Mouse (Mus musculus) embryo, embryonic 11.5 days (tissue): ENCODE results near the gene Zfp319.
"Not testable (repeated sequence)": the region's sequence is repeated elsewhere in the genome, so short reads cannot be mapped to it uniquely, and the experiment has no call there.

Experiments
- DNase-seq: peaks from one replicate; pipeline ENCODE4 v3.0.0-alpha.2; 2012; ENCODE audit warnings: low read depth, low spot score

Zfp319 gene

GRCm38 (mm10) chr8:95331720-95332436 lies at the start of gene Zfp319, which contains the start of gene Usb1:
Zfp319 (minus strand) TSS chr8:95331950.
Usb1 (plus strand) TSS chr8:95332284.
- DNase-seq, result peak; percentile 90

DNA sequence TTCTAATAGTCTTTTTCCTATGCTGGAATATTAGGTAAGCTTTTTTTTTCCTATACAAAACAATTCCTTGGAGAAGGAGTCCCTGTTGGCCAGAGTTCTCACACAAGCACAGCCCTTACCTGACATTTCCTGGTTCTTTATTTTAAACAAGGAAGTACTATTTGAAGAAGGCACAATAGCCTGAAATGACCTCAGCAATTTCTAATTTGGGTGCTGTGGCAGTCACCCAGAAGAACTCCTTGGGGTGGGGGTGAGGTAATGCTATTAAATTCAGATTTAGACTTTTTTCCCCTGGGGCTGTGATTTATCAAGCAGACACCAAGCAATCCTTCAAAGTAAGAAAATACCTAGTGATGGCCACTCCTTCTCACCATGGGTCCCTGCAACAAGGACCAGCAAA lies 49.2 kb upstream of the Zfp319 start:
- no peak for DNase-seq

DNA sequence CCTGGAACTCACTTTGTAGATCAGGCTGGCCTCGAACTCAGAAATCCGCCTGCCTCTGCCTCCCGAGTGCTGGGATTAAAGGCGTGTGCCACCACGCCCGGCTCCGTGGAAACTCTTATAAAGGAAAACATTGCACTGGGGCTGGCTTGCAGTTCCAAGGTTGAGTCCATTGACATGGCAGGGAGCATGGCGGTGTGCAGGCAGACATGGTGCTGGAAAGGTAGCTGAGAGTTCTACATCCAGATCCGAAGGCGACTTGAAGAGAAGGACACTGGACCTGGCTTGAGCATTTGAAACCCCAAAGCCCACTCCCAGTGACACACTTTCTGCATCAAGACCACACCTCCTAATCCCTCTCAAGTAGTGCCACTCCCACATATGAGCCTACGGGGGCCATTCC lies 47.2 kb upstream of the Zfp319 start:
- not testable (repeated sequence) for DNase-seq

GRCm38 (mm10) chr8:95377863-95378291 lies 46.1 kb upstream of the Zfp319 start:
- DNase-seq, result no peak

DNA sequence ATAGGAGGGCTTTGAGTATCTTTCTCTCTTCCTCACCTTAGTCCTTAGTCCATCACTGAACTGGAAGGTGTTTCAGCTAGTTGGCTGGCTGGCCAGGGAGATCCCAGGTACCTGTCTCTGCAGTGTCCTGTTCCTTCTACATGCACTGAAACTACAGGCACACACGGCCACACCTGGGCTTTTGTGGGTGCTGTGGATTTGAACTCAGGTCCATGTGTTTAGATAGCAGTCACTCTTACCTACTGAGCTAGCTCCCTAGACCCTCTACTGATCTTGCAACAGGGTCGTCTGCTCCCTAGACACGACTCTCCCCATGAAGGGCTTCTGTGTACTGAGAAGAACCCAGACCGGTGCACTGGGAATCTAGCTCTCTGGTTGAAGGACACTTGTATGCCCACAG lies 45.4 kb upstream of the Zfp319 start:
- DNase-seq, result no peak

GRCm38 (mm10) chr8:95376309-95376999 lies 44.7 kb upstream of the Zfp319 start:
- DNase-seq, result no peak

DNA sequence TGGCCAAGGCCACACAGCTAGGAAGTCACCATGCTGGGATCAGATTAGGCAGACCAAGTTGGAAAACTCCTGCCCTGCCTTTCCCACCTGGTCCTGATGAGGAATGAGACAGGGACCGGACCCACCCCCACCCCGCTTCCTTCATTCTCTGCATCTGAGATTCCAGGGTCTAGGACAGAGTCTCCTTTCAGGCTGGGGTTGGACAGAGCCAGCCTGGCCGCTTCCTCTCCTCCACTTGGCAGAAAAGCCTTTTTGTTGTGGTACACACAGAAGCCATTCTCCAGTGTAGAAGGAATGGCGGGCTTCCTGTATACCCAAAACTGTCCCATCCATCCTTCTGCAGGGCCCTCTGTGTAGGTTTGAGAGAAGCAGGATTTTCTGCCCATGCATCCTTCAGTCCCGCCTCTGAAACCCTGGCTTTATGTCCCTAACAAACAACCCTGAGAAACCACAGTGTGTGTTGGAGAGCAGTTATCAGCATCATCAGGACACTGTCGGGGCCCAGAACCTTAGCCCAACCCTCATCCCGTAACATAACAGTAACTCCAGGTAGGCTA lies 43.7 kb upstream of the Zfp319 start:
- no peak for DNase-seq

DNA sequence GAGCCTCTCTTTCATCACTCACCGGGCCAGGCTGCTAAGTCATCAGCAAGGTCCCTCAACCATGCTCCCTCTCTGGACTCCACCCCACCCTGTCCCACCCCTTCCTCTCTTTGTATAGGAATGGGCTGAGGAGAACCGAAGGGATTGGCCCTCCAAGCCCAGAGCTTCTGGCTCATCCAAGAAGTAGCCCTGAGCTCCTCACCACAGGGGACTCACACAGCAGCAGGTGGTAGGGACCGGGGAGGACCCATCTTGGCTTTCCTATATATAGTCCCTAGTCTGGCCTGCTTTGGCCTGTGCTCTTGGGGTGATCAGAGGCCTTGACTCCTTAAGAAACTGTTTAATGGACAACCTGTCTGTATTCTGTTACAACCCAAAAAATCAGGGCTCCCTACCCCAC lies 42.7 kb upstream of the Zfp319 start:
- no peak for DNase-seq

DNA sequence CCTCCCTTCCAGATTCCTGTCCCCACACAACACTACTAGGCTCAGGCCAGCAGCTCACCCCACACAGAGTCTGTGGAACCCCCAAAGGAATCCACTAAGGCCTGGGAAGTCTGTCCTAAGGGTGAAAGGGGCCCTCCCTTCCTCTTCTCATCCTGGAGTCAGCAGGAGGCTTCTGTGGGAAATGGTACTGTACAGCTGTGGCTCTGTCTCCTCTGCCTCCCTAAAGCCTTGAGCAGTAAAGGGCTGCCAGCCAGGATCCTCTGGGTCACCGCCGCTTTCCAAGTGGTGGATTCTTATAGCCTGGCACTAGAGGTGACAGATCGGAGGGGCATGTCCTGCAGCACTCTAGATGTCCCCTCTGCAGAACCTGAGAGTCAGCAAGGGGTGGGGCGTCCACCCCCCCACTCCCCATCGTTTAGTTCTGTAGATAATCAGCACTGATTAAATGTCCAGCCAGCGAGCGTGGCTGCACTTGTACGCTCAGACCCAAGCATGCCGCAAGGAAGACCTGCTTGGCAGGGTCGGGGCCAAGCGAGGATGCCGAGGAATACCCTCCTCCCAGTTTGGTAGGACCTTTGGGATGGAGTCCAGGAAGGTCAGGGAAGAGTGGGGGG lies 41.7 kb upstream of the Zfp319 start:
- no peak for DNase-seq

- DNase-seq, result no peak
These were observed 38.0 kb upstream of the Zfp319 start for GRCm38 (mm10) chr8:95369581-95370326.

- no peak for DNase-seq
These were observed 32.1 kb upstream of the Zfp319 start for GRCm38 (mm10) chr8:95363849-95364248.

DNA sequence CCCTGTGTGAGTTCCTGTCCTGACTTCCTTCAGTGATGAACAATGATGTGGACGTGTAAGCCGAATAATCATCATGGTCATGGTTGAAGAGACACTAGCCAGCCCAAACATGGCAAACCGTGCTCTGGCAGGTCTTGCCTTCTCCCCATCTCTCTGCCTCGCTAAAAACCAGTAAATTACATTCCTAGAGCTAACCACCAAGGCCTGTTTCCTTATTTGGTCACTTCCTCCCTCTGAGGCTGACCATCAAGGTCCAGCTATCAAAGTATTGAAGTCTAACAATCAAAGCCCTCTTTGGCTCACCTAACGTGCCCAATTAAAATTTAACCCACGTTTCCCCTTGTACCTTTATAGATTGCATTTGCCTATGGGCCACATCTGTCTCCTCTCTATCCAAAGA lies 30.5 kb upstream of the Zfp319 start:
- no peak for DNase-seq

DNA sequence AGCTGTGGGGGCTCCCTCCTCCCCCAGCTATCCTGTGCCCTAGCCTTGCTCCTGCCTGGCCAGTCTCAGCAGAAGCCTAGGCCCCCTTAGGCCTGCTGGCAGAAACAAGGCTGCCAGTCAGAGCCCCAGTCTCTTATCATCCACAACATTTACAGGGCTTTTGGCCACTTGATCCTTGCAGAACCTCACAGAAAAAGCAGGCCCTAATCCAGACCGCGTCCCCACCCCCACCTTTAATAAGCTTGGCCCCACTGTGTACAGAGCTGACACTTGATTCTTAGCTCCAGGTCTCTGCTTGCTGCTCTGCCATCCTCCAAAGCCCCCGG lies 29.2 kb upstream of the Zfp319 start:
- DNase-seq, result no peak

GRCm38 (mm10) chr8:95360181-95361015 lies 28.6 kb upstream of the Zfp319 start:
- DNase-seq, result no peak

DNA sequence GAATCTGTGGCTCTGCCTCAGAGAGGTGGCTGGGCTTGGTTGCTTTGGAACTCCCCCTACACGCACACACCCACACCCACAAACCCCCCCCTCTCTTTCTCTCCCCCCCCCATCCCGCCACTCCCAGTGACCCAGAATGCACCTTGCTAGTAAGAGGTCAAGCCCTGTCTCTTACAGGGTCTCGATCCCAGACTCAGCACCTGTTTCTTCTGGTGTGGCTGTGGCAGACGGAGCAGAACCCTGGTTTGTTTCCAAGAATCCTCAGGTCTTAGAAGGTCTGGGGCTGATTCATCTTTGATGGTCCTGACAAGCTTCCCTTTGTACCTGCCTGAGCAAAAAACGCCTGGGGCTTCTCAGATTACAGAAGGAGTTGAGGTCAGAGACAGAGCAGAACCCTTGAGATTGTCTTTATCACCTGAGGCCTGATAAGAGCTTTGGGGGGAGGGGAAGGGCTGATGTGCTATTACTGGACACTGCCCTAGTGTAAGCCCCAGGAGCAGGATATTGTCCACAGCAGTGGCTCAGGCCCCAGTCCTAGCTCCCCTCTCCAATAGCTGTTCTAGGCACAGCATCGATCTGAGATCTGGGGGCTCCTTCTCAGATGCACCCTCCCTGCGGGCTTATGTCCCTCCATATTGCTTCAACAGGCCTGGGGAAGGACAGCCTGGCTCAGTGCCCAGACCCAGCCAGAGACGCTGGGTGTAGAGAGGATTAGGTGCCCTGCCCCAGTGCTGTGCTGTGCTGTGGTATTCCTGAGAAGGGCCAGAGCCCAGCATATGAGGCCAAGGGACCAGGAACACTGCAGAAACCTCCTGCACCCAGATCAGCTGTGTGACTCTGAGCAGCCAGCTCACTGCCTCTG lies 27.0 kb upstream of the Zfp319 start:
- no peak for DNase-seq

- no peak for DNase-seq
These were observed 22.9 kb upstream of the Zfp319 start for GRCm38 (mm10) chr8:95354606-95355005.

DNA sequence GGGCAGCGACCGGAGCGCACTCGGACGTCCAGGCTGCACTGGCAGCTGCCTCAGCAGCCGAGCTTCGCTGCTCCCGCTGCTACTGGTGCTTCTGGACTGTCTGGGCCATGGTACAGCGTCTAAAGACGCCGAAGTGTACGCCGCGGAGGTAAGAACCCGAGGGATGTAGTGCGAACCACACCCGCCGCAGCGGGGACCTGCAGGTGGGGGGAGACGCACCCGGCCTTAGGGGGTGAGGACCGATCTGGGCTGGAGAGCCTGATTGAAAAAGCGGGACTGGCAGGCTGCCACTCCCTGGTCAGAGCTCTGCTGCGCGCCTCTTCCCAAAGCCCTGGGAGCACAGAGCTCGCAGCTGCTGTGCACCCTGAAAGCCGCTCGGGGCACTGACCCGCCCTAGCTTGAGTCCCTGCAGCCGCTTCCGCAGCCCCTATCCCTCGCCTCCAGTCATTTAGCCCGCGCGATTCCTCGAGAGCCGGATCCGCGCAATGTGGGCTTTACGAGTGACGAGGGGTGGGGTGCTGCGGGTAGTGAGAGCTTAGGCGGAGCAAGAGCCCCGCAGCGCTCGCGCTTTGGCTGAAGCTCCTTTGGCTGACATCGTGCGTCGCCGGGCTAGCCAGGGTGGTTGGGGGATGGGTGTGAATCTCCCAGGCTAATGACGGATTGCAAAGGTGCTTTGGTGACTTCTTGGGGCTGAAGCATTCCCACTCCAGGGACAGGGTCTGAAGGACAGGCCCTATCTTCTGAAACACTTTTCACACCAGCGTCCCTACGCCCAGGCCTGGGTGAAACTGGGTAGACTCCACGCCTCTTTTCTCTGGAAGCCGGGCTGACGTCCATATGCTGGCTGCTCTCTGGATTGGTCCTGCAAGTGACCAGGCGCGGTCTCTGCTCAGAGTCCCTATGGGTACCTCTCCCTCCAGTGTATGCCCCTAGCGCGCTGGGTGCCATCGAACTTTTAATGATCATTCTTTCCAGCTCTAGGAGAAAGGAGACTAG lies 21.4 kb upstream of the Zfp319 start:
- peak; percentile 36 for DNase-seq

DNA sequence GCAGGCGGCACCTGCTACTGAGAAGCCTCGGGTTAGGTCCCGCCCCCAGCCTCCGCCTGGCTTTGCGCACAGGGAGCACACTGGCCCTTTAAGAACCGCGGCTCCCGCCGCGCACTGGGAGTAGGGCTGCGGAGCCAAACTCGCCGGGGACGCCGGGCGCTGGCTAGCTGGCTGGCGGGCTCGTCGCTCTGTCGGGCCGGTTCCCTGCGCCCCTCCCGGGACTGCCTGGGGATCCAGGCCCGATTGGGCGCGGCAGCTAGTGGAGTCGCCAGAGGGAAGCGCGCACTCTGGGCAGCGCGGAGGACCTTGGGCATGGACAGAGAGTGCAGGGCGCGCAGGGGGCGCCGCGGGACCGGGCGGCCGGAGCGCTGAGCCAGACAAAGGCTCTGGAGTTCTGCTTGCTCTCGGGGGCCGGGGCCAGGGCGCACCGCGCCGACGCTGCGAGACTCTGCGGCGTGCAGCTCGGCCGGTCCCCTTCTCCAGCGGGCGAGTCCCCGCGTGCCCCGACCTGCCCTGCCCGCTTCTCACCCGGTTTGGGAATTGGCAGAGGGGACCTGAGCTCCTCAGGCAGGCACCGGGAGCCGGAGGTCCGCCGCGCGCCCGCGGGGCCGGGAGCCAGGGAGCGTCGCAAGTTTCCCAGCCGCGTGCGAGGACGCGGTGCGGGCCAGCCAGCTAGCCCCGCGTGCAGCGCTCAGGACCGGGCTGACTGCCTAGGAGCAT lies 20.6 kb upstream of the Zfp319 start, which contains the start of gene Mmp15:
Mmp15 (plus strand) TSS at position 118 of the 720 bp plus-strand sequence.
- peak; percentile 65 for DNase-seq
